Mouse (Mus musculus) right cerebral cortex, postnatal 25 days (tissue): ENCODE results near the gene Thrb.

ENCODE experiments used
- DNase-seq: peaks from one replicate; pipeline ENCODE4 v3.0.0; 2022

Thrb gene

GRCm38 (mm10) chr14:17659686-17660328 is at the start of gene Thrb:
Gene Thrb, plus strand, starts transcription at chr14:17660261.
- DNase-seq: peak; percentile 22

- DNase-seq: peak; percentile 25
Measured at GRCm38 (mm10) chr14:17621671-17622070, 38.4 kb upstream of the Thrb start.

DNA sequence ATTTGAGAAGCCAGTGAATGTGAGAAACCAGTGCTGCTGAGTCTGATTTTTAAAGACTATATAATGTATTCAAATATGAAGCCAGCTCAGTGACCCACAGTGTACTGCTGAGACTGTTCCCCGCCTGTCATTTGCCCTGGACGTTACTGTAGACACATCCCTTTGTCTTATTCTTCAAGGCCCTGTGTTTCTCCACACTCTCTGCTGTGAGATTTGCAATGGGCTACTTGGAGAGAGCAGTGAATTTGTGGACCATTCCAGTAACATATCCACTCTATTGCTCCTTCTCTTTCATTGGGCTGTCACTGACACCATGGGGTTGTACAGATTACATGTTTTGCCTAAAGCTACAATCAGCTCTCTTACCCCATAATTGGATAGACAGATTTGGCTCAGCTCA is 36.1 kb upstream of the Thrb start:
- DNase-seq: no peak

DNA sequence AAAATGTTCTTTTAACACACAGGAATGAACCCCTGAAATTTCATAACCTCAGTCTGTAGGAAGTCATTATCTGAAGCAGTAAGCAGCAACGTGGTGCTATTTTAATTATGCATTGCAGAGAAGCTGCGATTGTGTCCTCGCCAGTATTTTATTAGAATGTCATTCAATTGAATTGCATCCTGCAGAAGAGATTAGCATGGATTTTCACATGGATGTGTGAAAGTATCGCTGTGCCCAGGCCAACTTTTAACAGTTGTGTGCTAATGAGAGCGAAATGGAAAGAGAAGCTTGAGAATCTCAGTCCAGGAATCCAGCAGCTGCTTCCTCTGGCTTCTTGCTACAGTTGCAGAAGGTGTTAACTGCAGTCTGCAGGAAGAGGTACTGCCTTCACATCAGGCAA is 30.8 kb upstream of the Thrb start:
- peak; percentile 11 for DNase-seq

GRCm38 (mm10) chr14:17632887-17633522 is 27.1 kb upstream of the Thrb start:
- DNase-seq: peak; percentile 38

GRCm38 (mm10) chr14:17636971-17637370 is 23.1 kb upstream of the Thrb start:
- no peak for DNase-seq

- DNase-seq: no peak
Measured at GRCm38 (mm10) chr14:17641770-17642169, 18.3 kb upstream of the Thrb start.

- DNase-seq: no peak
Measured at GRCm38 (mm10) chr14:17655084-17655483, 5.0 kb upstream of the Thrb start.

DNA sequence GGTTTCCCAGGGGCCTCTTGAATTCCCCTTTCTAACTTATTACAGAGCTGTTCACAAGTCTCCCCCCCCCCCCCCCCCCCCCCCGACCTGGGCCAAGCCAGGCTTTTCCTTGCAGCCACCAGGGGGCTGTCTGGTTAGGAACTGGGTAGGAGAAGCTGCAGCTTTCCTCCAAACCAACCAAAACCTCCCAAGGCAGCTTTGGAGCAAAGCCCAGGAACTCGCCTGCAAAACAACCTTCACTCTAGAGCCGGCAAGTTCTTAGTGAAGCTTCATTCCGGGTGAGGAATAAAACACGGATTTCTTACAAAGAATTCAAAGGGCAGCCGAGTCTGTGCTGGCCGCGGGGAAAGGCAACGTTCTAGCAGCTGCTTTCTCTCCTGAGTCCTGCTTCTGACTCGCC is 1.0 kb upstream of the Thrb start:
- DNase-seq: peak; percentile 83

DNA sequence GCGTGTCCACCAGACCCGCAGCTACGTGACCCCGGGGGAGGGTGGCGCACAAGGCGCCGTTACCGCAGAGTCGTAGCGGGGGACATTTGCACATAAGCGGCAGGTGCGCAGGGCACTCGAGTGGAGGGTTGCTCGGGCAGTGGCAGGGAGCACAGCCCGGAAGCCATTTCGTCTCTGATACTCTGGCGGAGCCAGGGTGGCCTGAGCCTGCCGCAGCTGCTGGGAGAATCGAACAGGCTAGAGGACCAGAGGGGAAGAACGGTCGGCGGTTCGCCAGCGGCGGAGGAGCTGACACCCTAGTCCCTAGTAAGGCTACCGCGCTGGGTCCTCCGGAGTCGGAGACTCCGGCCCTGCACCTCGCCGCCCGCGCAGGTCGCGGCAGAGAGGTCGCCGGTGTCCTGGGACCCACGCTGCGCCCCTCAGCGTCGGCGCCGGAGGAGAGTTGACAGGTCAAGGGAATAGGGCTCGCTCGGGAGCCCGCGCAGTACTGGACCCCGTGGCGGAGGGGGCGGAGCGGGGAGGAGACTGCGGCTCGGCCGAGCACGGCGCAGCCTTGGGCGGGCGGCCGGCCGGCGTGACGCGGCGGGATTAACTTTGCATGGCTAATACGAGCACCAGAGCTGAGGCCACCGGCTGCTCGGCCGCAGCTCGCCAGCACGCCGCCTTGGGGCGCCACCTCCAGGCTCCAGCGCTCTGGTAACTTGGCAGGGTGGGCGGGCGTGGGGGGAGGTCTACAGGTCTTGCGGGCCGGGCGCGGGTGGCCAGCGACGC is 453 bp downstream of the Thrb start:
- peak; percentile 82 for DNase-seq

DNA sequence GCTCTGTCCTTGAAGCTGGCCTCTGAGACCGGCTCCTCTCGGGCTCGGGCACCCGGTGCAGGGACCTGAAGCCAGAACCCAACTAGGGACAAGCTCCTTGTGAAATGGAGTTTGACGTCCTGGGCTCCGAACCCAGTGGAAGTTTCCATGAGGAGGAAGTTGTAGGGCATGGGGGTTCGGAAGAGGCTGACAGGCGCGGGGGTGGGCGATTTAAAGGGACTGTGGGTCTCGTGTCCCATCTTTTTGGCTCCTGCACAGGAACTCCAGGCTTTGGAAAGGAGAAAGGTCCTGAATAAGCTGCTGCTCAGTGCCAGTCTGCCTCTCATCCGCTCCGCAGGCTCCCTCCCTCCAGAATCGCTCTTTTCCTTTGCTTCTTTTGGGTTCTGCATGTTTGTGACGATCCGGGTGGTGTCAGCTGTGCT is 1.1 kb downstream of the Thrb start:
- DNase-seq: peak; percentile 65

DNA sequence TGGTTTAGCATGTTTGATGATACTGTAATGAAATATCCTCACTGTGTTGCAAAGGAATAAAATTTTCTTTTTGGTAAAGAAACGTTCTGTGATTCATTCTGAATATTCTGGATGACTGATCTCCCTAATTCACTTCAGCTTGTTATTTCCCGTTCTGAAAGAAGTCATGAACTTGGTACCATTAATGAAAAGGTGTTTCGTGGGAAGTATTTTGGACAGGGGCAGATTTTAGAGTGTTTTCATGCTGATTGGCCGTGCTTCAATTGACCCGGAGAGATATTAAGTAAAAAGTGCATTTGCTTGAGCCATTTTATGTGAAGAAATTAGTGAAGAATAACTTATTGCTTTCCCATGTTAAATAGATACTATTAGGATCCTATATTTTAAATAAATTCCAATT is 2.0 kb downstream of the Thrb start:
- no peak for DNase-seq

DNA sequence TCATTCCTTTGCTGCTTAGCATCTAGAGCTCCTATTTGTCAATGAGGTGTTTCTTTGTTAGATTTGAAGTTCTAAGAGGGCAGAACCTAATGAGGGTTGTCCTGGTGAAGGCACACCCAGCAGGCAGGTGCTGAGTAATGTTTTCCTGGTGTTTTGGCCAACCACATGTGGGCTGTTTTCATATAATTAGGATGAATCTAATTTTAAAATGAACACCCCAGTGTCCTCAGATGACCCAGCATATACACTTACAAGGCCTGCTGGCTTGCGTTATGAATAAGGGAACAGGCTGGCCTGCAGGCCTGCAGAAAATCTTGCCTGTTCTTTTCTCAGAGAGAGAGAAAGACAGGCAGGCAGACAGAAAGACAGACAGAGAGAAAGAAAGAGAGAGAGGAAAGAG is 14.3 kb downstream of the Thrb start:
- DNase-seq: no peak

DNA sequence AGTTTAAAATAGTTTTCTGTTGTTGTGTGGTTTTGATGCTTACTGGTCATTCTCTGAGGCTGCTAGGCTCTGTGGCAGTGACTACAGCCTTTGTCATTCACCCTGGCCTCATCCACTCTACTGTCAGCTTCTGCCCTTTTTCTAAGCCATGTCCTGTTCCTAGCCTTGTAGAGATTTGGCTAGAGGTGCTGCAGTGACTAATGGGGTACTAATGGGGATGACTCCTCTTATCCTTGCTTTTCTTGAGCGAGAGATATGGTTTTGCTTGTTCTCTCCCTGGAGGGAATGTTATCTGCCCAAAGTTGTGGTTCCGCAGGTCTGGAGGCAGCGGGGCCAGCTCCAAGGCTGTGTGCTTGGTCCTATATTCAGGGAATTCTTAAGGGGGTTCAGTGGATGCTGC is 15.2 kb downstream of the Thrb start:
- DNase-seq: no peak

GRCm38 (mm10) chr14:17681479-17681878 is 21.4 kb downstream of the Thrb start:
- DNase-seq: no peak

GRCm38 (mm10) chr14:17684881-17685280 is 24.8 kb downstream of the Thrb start:
- DNase-seq: no peak

DNA sequence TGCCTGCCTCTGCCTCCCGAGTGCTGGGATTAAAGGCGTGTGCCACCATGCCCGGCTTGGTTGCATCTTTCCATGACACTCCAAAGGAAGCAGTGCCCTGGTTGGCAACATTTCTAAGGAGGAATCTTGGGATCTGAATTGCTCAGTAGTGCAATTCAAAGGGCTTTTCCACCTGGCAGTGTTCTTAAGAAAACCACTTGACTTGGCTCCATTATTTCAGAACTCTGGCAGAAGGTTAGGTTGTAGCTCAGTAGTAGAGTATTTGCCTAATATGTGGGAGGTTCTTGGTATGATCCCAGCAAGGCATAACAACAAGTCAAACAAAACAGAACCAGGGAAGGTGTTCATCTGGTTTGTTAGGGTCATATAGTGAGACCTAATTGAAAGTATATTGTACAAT is 25.4 kb downstream of the Thrb start:
- no peak for DNase-seq

- DNase-seq: no peak
Measured at GRCm38 (mm10) chr14:17686939-17687338, 26.9 kb downstream of the Thrb start.

DNA sequence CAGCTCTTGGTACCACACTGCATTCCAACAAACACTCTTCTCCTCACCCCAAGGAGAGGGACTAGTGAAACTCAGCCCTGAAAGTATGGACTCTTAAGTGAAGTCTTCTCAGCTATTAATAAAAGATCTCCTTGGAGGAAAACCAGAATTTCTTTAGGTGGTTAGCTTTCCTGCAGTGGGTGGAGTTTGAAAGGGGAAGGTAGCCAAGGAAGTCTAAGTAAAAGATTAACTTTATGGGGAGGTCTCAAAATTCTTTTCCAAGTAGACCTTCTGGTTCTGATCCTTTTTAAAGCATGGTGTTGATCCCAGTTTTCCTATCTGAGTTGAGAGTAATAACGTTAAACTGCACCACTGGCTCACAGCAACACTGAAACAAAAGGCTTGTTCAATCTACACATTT is 31.2 kb downstream of the Thrb start:
- no peak for DNase-seq

DNA sequence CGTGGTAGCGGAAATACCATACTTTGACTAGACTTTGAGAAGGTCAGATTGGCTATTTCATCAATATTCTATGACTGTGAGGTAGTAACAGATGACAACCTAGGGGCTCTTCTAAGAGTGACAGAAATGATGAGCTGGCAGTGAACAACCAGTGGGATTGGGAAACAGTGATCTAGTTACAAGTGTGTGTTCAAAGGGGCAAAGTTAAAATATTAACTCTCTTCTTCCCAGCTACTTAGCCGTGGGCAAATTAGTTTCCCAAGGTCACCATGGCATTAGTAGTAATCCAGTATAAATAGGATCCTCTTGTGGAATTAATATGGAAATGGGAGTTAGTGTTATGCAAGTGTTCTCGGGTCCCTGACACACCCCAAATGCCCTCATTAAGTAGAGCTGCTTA is 35.5 kb downstream of the Thrb start:
- DNase-seq: no peak

DNA sequence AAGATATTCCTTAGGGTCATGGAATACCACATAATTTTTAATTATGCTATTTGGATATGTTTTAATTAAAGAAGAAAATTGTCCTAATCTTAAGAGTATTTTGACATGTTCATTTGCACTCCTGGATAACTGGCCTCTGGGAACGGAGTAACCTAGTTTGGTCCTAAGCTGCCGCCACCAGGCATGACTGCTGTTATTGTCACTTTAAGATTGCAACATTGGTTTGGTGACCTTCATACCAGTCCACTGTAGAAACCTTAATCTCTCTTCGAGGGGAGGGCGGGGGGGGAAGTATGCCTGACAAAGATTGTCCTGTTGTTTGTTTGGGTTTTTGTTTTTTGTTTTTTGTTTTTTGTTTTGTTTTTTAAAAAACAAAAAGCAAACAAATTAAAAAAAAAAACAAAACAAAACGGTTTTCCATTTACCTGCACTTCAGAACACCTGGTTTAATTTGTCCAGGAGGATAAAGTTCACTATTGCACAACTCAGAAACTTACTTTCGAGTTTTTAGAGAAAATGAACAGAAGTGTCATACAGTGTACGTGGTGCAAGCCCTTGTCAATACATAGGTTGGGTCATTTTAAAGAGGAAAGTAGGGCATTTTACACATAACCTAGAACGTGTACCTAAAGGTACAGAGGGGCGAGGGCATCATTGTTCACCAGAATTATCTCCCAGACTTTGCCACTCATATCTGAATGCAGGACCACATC is 38.0 kb downstream of the Thrb start:
- DNase-seq: no peak

DNA sequence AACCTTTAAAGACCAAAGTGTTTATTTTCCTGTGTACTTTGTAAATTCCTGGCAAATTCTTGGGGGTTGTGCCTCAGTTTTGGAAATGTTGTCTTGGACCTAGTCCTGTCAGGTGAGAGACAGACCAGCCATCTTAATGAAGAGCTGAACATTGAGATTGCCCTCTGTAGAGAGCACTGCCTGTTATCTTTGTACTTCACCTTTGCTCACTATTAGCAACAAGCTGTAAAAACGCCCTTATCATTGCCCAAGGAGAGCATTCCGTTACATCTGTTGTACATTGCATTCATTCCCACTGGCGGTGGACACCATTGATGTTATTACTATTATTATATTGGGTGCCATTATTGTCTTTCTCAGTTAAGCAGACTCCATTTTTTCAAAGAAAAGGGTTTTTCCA is 40.2 kb downstream of the Thrb start:
- DNase-seq: no peak

DNA sequence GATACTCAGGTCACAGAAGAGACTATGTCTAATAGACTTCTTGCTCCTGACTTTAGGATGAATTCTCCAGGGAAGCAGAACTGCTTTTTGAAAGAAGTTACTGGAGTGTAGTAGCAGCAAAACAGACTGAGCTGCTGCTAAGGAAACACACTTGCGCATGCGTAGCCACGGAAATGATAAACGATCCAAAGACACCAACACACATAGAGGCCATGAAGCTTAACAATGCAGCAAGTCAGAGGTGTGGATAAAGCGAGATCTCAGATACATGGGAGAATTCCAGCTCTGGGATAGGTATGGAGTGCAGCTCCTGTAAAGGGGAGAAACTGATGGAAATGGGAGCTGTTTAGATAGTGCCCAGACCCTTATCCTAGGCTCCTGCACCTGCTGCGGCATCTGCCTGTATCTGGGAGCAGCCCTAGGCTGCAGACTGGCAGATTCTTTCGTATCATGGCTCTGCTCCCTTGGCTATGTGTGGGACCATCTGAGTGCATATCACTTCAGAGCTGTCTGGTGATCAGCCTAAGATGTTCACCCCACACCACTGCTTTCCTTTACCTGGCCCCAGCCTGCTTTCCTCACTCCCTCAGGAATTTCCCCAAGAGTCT is 53.3 kb downstream of the Thrb start:
- DNase-seq: no peak
